Mouse (Mus musculus): ENCODE measurements around the gene Ptpn9.

Ptpn9 gene

GRCm38 (mm10) chr9:57014766-57015165 is 20.0 kb downstream of the Ptpn9 start:
- no peak for DNase-seq (ENCODE audit: low read depth, low spot score)

GRCm38 (mm10) chr9:57017631-57018030 is 22.9 kb downstream of the Ptpn9 start:
- no peak for DNase-seq (ENCODE audit: low read depth, low spot score)

GRCm38 (mm10) chr9:57031756-57032155 is 37.0 kb downstream of the Ptpn9 start:
- no peak for DNase-seq (ENCODE audit: low read depth, low spot score)

GRCm38 (mm10) chr9:57056237-57056636 is 61.5 kb downstream of the Ptpn9 start:
- peak; percentile 35 for DNase-seq (ENCODE audit: low read depth, low spot score)

- DNase-seq (ENCODE audit: low read depth, low spot score): no peak
Observed at GRCm38 (mm10) chr9:57064164-57064563, 69.4 kb downstream of the Ptpn9 start.

GRCm38 (mm10) chr9:57068266-57068665 is 73.5 kb downstream of the Ptpn9 start:
- DNase-seq (ENCODE audit: low read depth, low spot score): no peak

- DNase-seq (ENCODE audit: low read depth, low spot score): no peak
Observed at GRCm38 (mm10) chr9:57070262-57070661, 75.5 kb downstream of the Ptpn9 start.

- no peak for DNase-seq (ENCODE audit: low read depth, low spot score)
Observed at GRCm38 (mm10) chr9:57070800-57071545, 76.2 kb downstream of the Ptpn9 start.

GRCm38 (mm10) chr9:57071801-57072351 is 77.2 kb downstream of the Ptpn9 start, which contains the start of gene Sin3a:
Sin3a (plus strand) TSS chr9:57072040.
- peak; percentile 35 for DNase-seq (ENCODE audit: low read depth, low spot score)

GRCm38 (mm10) chr9:57072526-57072988 is 77.8 kb downstream of the Ptpn9 start:
- no peak for DNase-seq (ENCODE audit: low read depth, low spot score)

GRCm38 (mm10) chr9:57072989-57073789 is 78.5 kb downstream of the Ptpn9 start:
- DNase-seq (ENCODE audit: low read depth, low spot score): peak; percentile 97

- DNase-seq (ENCODE audit: low read depth, low spot score): no peak
Observed at GRCm38 (mm10) chr9:57073790-57074094, 79.0 kb downstream of the Ptpn9 start.

GRCm38 (mm10) chr9:57074171-57074821 is 79.6 kb downstream of the Ptpn9 start:
- DNase-seq (ENCODE audit: low read depth, low spot score): no peak

GRCm38 (mm10) chr9:57074822-57075603 is 80.3 kb downstream of the Ptpn9 start:
- DNase-seq (ENCODE audit: low read depth, low spot score): peak; percentile 21

- peak; percentile 98 for DNase-seq (ENCODE audit: low read depth, low spot score)
Observed at GRCm38 (mm10) chr9:57075681-57076381, 81.1 kb downstream of the Ptpn9 start.

GRCm38 (mm10) chr9:57076701-57077660 is 82.3 kb downstream of the Ptpn9 start:
- peak; percentile 81 for DNase-seq (ENCODE audit: low read depth, low spot score)

- no peak for DNase-seq (ENCODE audit: low read depth, low spot score)
Observed at GRCm38 (mm10) chr9:57082236-57082635, 87.5 kb downstream of the Ptpn9 start.

Data from retina, postnatal 7 days (tissue).